Mouse (Mus musculus) adrenal gland, postnatal 25 days (tissue): ENCODE results near the gene Mrc1. TPM values are rescaled to one million over a fixed set of nuclear protein-coding genes. Genes with fewer than 3 reads are reported as not detected.
"Not testable (repeated sequence)": the region's sequence is repeated elsewhere in the genome, so short reads cannot be mapped to it uniquely, and the experiment has no call there.

ENCODE experiments used
- DNase-seq: peaks from one replicate; pipeline ENCODE4 v3.0.0; 2021; ENCODE audit warnings: mixed read lengths
- long read RNA-seq: library from polyadenylated mRNA; stranded (forward); transcript quantifications from one replicate; pipeline ENCODE4 v2.0.0, GENCODE M21; 2021
- total RNA-seq: library from RNA; stranded (reverse); gene quantifications from 2 replicates; pipeline ENCODE4 v1.2.3, GENCODE M21; 2021

The Mrc1 gene
- 13.8 and 18.6 TPM in 2 replicates for total RNA-seq
- long read RNA-seq, full-length matches to known transcripts = 7 of 15 reads
- long read RNA-seq, partial matches to known transcripts = 7 of 15 reads
- long read RNA-seq, other reads (novel, unspliced or antisense) = 1 of 15 reads

DNA sequence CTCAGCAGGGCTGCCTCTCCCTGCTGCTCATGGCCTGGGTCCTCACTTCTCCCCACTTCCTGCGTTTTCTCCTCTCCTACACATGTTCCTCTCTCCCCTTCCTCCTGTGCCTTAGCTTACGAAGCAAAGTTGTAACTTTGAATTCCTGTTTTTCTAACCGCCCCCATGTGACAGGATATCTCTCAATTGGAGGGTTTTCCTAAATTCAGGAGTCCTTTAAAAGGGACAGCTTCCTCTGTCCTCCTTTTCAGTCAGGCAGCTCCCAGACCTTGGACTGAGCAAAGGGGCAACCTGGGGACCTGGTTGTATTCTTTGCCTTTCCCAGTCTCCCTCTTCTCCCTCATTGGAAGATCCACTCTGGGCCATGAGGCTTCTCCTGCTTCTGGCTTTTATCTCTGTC is at the start of gene Mrc1:
TSS of gene Mrc1 (plus strand) at position 244 of the 400 bp plus-strand sequence.
- DNase-seq = no peak

GRCm38 (mm10) chr2:14184375-14184774 is 44.8 kb upstream of the Mrc1 start:
- DNase-seq = no peak

- no peak for DNase-seq
These were observed 38.5 kb upstream of the Mrc1 start for GRCm38 (mm10) chr2:14190684-14191083.

- DNase-seq = no peak
These were observed 37.6 kb upstream of the Mrc1 start for GRCm38 (mm10) chr2:14191601-14192000.

GRCm38 (mm10) chr2:14192046-14192445 is 37.1 kb upstream of the Mrc1 start:
- no peak for DNase-seq

DNA sequence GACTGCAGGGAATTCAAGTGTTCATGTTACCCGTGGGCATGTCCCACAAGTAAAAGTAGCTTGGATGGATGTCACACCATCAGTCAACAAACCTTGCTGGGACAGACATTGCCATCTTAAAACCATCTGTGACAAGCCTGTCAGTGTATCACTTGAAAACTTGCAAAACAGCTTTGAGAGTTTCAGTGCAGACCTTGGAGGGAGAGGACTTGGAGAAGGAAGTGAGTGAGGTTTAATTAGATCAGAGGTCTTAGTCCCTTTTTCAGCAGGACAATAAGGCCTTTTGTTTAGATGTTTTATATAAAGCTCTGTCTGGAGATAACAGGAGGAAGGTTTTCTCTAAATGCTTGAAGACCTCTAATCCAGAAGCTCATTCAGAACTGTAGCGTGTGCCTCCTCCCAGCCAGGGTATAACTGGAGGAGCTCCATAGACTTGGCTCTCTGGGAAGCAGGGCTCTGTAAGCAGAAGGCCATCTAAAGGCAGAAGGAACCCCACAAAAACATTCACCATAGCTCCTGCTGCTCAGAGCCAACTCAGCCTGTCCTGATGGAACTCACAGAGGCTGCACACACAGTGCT is 30.8 kb upstream of the Mrc1 start:
- DNase-seq = not testable (repeated sequence)

DNA sequence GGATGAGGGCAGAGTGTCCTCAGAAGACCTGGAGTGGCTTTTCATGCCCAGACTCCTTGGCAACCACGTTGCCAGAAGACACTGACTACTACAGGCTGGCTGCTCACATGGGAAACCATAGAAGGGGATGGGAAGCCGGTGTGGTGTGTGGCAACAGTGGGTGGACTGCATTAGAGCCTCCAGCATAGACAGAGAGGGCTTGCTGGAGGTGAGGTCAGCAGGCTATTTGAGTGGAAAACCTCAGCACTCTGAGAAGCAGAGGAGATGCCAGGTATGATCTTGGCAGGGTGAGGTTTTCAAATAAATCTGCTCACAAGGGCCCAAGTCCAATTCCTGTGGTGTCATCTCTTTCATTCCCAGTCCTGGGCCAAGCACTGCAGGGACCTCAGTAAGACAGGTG is 29.6 kb upstream of the Mrc1 start:
- no peak for DNase-seq

DNA sequence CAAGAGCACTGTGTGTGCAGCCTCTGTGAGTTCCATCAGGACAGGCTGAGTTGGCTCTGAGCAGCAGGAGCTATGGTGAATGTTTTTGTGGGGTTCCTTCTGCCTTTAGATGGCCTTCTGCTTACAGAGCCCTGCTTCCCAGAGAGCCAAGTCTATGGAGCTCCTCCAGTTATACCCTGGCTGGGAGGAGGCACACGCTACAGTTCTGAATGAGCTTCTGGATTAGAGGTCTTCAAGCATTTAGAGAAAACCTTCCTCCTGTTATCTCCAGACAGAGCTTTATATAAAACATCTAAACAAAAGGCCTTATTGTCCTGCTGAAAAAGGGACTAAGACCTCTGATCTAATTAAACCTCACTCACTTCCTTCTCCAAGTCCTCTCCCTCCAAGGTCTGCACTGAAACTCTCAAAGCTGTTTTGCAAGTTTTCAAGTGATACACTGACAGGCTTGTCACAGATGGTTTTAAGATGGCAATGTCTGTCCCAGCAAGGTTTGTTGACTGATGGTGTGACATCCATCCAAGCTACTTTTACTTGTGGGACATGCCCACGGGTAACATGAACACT is 28.2 kb upstream of the Mrc1 start:
- not testable (repeated sequence) for DNase-seq

DNA sequence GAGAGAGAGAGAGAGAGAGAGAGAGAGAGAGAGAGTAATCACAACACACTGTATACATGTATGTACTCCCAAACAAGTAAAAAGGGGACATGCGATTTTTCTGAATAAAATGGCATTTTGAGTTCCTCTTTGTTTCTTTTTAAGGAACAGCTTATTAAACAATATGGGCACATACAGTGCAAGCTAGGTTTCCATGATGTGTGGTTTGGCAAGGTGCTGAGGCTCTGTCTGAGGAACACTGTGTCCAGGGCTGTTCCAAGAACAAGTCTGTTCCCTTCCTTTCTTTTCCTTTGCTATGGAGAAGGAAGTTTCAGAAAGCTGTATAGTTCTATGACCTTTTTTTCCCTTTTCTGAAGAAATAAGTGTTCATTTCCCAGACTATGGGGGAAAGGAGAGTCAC is 24.9 kb upstream of the Mrc1 start:
- no peak for DNase-seq

DNA sequence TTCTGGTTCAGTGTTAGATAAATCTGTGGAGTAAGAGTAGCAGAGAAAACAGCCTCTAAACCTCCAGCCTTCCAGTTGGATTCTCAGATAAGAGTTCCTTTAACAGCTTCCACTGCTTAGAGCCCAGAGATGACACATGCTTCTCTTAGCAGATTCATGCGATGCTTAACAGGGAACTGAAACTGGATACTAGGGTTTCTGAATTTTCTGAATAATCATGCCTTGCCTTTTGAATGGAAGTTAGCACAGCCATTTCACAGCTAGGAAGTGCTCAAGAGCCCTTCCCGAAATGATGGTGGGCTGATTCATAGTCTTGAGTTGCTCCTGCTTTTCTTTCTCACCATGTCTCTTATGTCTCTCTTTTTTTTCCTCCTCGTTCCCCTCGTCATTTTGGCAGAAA is 22.4 kb upstream of the Mrc1 start:
- DNase-seq = no peak

DNA sequence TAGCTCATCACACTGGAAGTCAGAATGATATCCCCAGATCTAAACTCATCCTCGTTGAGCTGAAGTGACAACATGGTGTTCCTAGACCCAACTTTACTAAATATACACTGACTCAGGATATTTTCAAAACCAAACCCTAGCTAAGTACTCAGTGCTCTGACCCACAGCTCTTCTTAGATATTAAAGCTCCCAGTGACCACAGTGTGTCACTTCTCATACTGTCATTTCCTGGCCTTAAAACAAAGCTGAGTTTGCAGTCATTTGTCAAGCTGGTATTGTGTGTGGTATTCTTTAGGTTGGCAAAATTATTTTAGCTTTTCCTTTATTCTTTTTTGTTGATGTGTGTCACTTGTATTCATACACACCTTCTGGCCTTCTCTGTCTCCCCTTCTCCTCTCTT is 18.5 kb upstream of the Mrc1 start:
- no peak for DNase-seq

GRCm38 (mm10) chr2:14211606-14212005 is 17.6 kb upstream of the Mrc1 start:
- no peak for DNase-seq

DNA sequence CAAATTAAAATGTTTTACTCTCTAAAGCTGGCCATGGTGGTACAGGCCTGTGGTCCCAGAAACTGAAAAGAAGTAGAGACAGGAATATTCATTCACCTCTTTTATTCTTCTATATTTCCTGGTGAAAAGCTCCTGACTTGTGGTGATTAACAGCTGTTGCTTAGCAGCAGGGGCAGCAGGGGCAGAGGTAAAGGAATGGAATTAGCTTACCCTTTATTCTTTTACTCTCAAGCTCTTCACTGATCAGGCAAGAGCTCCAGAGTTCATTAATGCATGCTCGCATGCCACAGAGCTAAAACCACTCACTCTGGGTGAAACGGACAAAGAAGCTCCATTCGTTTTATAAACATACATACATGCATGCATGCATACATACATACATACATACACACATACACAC is 14.4 kb upstream of the Mrc1 start:
- DNase-seq = no peak

DNA sequence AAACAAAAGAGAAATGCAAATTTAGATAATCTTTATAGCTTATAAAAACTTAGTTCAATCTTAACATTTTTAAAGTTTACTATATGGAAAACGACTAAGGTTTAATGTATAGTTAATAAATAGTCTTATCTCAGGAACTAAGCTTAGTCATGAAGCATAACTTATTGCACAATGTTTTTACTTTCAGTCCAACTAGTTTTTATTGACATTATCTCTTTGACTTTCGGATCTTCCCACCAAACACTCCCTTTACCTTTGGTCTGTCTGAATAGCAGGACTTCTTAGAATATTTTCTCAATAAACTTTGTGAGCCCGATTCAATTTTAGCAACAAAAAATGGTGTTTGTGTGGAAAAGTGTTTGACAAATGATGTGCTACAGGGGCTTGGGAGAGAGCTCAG is 12.5 kb upstream of the Mrc1 start:
- DNase-seq = no peak

- DNase-seq = no peak
These were observed 11.1 kb upstream of the Mrc1 start for GRCm38 (mm10) chr2:14218126-14218525.

GRCm38 (mm10) chr2:14224387-14224786 is 4.8 kb upstream of the Mrc1 start:
- no peak for DNase-seq

GRCm38 (mm10) chr2:14228495-14228894 is 697 bp upstream of the Mrc1 start:
- DNase-seq = no peak

DNA sequence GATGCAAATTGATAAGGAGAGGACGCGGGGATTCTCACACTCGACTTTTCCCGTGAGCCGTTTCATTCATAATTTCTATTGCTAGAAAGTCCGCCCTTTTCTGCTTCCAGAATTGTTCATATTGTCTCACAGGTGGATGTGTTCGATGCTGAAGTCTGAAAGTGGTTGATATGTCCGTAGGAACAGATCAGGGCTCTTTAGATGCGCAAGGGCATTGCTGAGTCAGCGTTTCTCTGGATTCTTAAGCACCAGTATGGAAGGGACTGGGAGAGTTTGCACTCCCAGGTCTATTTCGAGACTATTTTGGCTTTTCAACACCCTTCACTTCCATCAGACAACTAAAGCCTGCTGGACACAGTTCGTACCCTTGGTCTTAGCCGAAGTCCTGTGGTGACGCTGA is 787 bp downstream of the Mrc1 start:
- DNase-seq = no peak

- DNase-seq = no peak
These were observed 3.7 kb downstream of the Mrc1 start for GRCm38 (mm10) chr2:14232897-14233296.

DNA sequence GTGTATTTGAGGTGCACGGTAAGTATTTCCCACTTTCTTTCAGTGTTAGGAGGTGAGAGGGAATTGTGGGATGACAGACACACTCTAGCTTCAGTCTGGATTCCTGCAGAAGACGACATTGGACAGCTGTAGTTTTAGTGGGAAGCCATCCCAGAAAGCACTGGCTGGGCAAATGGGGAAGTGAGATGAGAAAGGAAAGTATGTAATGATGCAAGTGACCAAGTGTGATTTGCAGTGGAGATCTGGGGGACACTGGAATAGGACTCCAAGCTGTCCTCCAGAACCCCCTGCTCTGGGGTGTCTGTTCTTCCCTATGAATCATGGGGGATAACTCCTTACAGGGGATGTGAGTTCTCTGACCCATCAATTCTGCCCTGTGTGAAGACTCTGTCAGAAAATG is 4.8 kb downstream of the Mrc1 start:
- DNase-seq = no peak

DNA sequence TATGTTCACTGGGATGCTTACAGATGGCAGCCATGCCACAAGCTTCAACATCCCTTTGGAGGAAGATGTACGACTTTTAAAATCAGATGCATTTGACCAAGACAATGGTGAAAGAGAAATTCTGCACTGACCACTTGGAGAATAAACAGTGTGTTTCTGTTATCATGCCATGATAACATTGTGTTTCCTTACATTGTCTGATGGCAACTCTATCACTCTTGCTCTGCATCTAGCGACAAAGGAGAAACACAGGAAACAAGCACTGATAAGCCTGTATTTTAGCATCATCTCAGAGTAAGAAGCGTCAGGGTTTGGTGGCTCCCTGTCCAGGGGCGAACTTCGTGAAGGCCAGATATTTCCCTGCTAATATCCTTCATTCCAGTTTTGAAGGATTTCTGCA is 6.1 kb downstream of the Mrc1 start:
- no peak for DNase-seq

- DNase-seq = no peak
These were observed 7.7 kb downstream of the Mrc1 start for GRCm38 (mm10) chr2:14236920-14237319.

DNA sequence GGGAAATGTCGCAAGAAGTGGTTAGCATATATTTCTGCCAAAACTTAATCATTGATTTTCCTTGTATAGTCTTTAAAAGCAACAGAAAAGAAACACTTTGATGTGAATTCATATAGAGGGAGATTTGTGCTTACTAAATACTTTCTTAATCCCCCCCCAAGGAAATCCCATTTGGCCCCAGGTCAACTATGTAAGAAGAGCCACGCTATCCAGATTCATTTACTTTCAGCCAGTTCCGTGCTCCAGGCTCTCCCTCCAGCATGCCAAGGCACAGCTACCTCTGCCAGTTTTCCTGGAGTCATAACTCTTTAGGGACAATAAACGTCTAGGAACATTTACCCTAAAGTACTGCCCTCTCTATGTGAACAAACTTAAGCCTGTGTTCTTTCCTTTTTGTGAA is 8.5 kb downstream of the Mrc1 start:
- no peak for DNase-seq

DNA sequence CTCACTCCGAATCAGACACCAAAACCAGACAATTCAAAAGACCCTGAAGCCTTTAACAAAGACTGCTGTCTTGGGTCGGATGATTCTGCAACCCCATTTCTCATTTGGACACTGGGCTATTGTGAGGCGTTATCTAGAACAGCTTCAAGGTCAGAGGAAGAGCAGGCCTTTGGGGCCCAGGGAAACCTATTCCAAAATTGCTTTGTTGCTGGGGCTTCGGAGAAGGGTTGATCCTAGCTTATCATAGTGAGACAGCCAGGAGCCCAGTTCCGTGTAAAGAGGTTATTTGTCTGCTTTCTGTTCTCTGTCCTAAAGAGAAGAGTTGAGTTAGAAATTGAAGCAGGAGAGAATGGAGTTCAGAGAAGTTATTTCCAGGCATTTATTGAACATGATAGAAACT is 10.0 kb downstream of the Mrc1 start:
- no peak for DNase-seq

- no peak for DNase-seq
These were observed 15.0 kb downstream of the Mrc1 start for GRCm38 (mm10) chr2:14244157-14244556.
